Mouse (Mus musculus) midbrain, embryonic 15.5 days (tissue): ENCODE data around the gene Mrpl3. TPM values are rescaled to one million over a fixed set of nuclear protein-coding genes. Genes with fewer than 3 reads are reported as not detected.

Experiments
- ATAC-seq: fragments of 200-750 bp; cut with Nextera tagmentation; replicated peaks from 2 replicates; pipeline ENCODE4 v1.8.0; 2017; ENCODE audit warnings: moderate TSS enrichment
- H3K27ac ChIP-seq: fragments of 300-500 bp; sonication (generic); 2 replicates; pipeline ENCODE4 v1.5.1; 2015; ENCODE audit warnings: mild to moderate bottlenecking, inconsistent platforms
- H3K27me3 ChIP-seq: fragments of 300-500 bp; sonication (generic); replicated peaks from 2 replicates; pipeline ENCODE4 v1.6.1; 2015; ENCODE audit warnings: inconsistent platforms
- H3K36me3 ChIP-seq: fragments of 300-500 bp; sonication (generic); replicated peaks from 2 replicates; pipeline ENCODE4 v1.6.1; 2015; ENCODE audit warnings: inconsistent platforms
- H3K4me1 ChIP-seq: fragments of 300-500 bp; sonication (generic); 2 replicates; pipeline ENCODE4 v1.6.1; 2015; ENCODE audit warnings: inconsistent platforms
- H3K4me2 ChIP-seq: fragments of 300-500 bp; sonication (generic); 2 replicates; pipeline ENCODE4 v1.6.1; 2015; ENCODE audit warnings: inconsistent platforms, mild to moderate bottlenecking, moderate library complexity
- H3K4me3 ChIP-seq: fragments of 300-500 bp; sonication (generic); 2 replicates; pipeline ENCODE4 v1.5.1; 2015; ENCODE audit warnings: mild to moderate bottlenecking, inconsistent platforms
- H3K9ac ChIP-seq: fragments of 300-500 bp; sonication (generic); 2 replicates; pipeline ENCODE4 v1.6.1; 2015; ENCODE audit warnings: mild to moderate bottlenecking, inconsistent platforms
- H3K9me3 ChIP-seq: fragments of 300-500 bp; sonication (generic); 2 replicates; pipeline ENCODE4 v1.6.1; 2016; ENCODE audit warnings: inconsistent platforms
- WGBS: fragments of 180-500 bp; shearing (Covaris S2); methylation state at CpG from one replicate; pipeline ENCODE4 v1.1.7; 2015; ENCODE audit warnings: mixed read lengths; 5-methylcytosine and 5-hydroxymethylcytosine counted together
- polyA plus RNA-seq: library from polyadenylated mRNA; unstranded; fragments of >200 nt; fragmentation: Nextera tagmentation; extraction: Ambion mirVana; gene quantifications from 2 replicates; pipeline ENCODE4 v1.2.1, GENCODE M21; 2015

The Mrpl3 gene
- polyA plus RNA-seq: 86.7 and 92.4 TPM in 2 replicates

GRCm38 (mm10) chr9:105053147-105053557 is at the start of gene Mrpl3:
TSS of gene Mrpl3 (plus strand) at chr9:105053239.
- Histone ChIP-seq H3K9ac (peak within 1 kb of the TSS; percentile 98), H3K4me3 (peak within 1 kb of the TSS; percentile 100), H3K27ac (peak within 1 kb of the TSS; percentile 75), H3K27me3 (no peaks in the 10 kb centered on the region), H3K4me2 (peak within 1 kb of the TSS; percentile 81), H3K9me3 (no peaks in the 10 kb centered on the region), H3K36me3 (peaks cover 24% of the 10 kb centered on the region), H3K4me1 (peaks cover 21% of the 10 kb centered on the region)
- under 1% methylated on average over 31 of the region's 31 CpGs for WGBS
- ATAC-seq: peak; percentile 85

DNA sequence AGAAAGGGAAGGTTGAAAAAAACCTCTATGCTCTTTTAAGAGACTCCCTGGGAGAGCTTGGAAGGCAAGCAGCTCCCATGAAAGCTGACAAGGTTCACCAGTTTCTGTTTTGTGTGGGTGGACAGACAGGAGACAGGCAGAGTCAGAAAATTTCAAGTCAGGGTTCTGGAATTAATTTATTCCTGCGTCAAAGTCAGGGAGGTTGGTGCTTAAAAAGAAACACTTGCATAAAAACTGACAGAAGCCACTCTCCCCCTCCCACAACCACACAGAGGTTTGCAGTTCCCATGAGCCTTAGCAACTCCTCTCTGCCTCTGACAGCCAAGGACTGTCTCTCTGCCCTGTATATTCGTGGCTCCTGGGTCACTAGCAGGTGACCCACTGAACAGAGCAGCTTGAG is 42.3 kb upstream of the Mrpl3 start:
- WGBS: 23% methylated on average over 2 of the region's 2 CpGs
- H3K9me3 ChIP-seq: no peaks in the 10 kb centered on the region
- no peaks in the 10 kb centered on the region for H3K27me3 ChIP-seq
- no peak overlapping the region for H3K4me2 ChIP-seq
- H3K36me3 ChIP-seq: no peaks in the 10 kb centered on the region
- no peak overlapping the region for H3K4me3 ChIP-seq
- H3K4me1 ChIP-seq: no peaks in the 10 kb centered on the region
- no peak for ATAC-seq
- no peak overlapping the region for H3K27ac ChIP-seq
- H3K9ac ChIP-seq: no peak overlapping the region

- no peak overlapping the region for H3K4me3 ChIP-seq
- no peak overlapping the region for H3K9ac ChIP-seq
- 93% methylated on average over 7 of the region's 7 CpGs for WGBS
- H3K27me3 ChIP-seq: no peaks in the 10 kb centered on the region
- ATAC-seq: no peak
- H3K36me3 ChIP-seq: no peaks in the 10 kb centered on the region
- H3K4me2 ChIP-seq: no peak overlapping the region
- H3K4me1 ChIP-seq: no peaks in the 10 kb centered on the region
- H3K9me3 ChIP-seq: no peaks in the 10 kb centered on the region
- no peak overlapping the region for H3K27ac ChIP-seq
Measured at GRCm38 (mm10) chr9:105018186-105018585, 34.9 kb upstream of the Mrpl3 start.

- Histone ChIP-seq H3K4me1 (no peaks in the 10 kb centered on the region), H3K27ac (no peak overlapping the region), H3K9me3 (no peaks in the 10 kb centered on the region), H3K4me3 (no peak overlapping the region), H3K4me2 (no peak overlapping the region), H3K27me3 (no peaks in the 10 kb centered on the region), H3K36me3 (no peaks in the 10 kb centered on the region), H3K9ac (no peak overlapping the region)
- WGBS: 77% methylated on average over 3 of the region's 3 CpGs
- ATAC-seq: no peak
Measured at GRCm38 (mm10) chr9:105028311-105028710, 24.7 kb upstream of the Mrpl3 start.

GRCm38 (mm10) chr9:105032572-105032971 is 20.5 kb upstream of the Mrpl3 start:
- ATAC-seq: no peak
- H3K36me3 ChIP-seq: no peaks in the 10 kb centered on the region
- no peaks in the 10 kb centered on the region for H3K9me3 ChIP-seq
- WGBS: 67% methylated on average over 9 of the region's 9 CpGs
- H3K27ac ChIP-seq: no peak overlapping the region
- H3K4me1 ChIP-seq: no peaks in the 10 kb centered on the region
- H3K9ac ChIP-seq: no peak overlapping the region
- no peak overlapping the region for H3K4me2 ChIP-seq
- no peak overlapping the region for H3K4me3 ChIP-seq
- no peaks in the 10 kb centered on the region for H3K27me3 ChIP-seq

GRCm38 (mm10) chr9:105033641-105034040 is 19.4 kb upstream of the Mrpl3 start:
- H3K9ac ChIP-seq: no peak overlapping the region
- no peaks in the 10 kb centered on the region for H3K27me3 ChIP-seq
- ATAC-seq: no peak
- H3K27ac ChIP-seq: no peak overlapping the region
- H3K9me3 ChIP-seq: no peaks in the 10 kb centered on the region
- no peaks in the 10 kb centered on the region for H3K36me3 ChIP-seq
- no peak overlapping the region for H3K4me3 ChIP-seq
- no peak overlapping the region for H3K4me2 ChIP-seq
- WGBS: 90% methylated on average over 7 of the region's 7 CpGs
- no peaks in the 10 kb centered on the region for H3K4me1 ChIP-seq

DNA sequence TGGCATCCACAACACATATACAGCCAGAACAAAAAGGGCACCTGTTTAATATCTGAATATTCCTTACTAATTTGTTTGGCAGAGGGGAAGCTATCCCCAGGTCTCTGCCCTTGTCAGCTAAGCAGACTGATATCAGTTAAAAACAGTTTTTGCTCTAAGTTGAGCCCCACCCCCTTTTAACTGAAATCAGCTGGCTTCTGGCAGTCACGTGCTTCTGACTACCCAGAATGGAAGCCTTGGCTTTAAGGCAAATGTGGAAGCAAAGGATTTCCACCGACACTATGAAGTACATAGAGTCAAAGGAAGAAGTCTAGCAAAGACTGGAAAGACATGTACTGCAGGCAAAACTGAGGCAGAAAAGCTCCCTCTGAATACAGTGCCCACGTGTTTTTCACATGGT is 15.2 kb upstream of the Mrpl3 start:
- Histone ChIP-seq H3K27me3 (no peaks in the 10 kb centered on the region), H3K27ac (no peak overlapping the region), H3K36me3 (no peaks in the 10 kb centered on the region), H3K4me1 (no peaks in the 10 kb centered on the region), H3K4me3 (no peak overlapping the region), H3K9me3 (no peaks in the 10 kb centered on the region), H3K4me2 (no peak overlapping the region), H3K9ac (no peak overlapping the region)
- ATAC-seq: no peak
- WGBS: 73% methylated on average over 3 of the region's 3 CpGs

DNA sequence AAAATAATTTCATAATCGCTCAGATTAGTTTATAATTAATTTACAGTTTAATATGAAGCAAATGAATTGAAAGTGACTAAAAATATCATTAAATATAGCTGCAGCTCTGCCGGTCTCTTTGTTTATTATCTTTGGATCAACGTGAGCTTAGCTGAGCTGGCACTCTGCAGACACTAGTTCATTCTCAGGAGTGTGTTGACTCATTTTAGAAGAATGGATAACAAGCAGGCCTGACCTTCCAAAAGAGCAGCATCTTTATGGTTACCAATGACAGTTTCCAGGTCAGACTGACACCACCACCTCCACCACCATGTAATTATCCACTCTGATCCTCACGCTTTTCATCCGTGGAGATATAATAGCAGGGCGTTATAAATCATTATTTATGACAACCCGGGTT is 7.0 kb upstream of the Mrpl3 start:
- Histone ChIP-seq H3K4me2 (no peak overlapping the region), H3K27ac (peak overlapping the region; percentile 12; the same call in 1 of the 2 replicates), H3K9ac (no peak overlapping the region), H3K36me3 (no peaks in the 10 kb centered on the region), H3K4me3 (no peak overlapping the region), H3K27me3 (no peaks in the 10 kb centered on the region), H3K9me3 (no peaks in the 10 kb centered on the region), H3K4me1 (peaks cover 18% of the 10 kb centered on the region)
- ATAC-seq: no peak
- WGBS: 59% methylated on average over 7 of the region's 7 CpGs

DNA sequence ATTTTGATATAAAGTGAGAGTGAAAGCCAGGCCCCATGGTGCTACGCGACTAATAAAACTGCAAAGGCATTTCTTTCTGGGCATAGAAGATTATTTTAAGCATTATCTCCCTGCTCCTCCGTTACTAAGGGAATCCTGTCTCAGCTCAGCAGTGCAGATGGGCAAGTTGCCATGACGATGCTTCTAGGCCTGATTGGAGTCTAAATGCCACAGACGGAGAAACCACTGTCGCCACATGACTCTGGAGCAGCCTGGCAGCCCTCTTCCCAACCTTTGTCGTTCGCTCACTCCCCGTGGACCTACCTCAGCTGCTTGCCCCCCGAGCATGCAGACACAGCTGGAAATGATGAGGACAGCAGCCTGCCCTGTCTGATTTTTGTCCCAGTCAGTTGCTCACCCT is 4.7 kb upstream of the Mrpl3 start:
- H3K27me3 ChIP-seq: no peaks in the 10 kb centered on the region
- WGBS: 23% methylated on average over 10 of the region's 10 CpGs
- peak; percentile 81 for ATAC-seq
- no peak overlapping the region for H3K4me3 ChIP-seq
- peaks cover 18% of the 10 kb centered on the region for H3K4me1 ChIP-seq
- H3K27ac ChIP-seq: peak overlapping the region; percentile 74
- H3K9me3 ChIP-seq: no peaks in the 10 kb centered on the region
- no peaks in the 10 kb centered on the region for H3K36me3 ChIP-seq
- no peak overlapping the region for H3K4me2 ChIP-seq
- H3K9ac ChIP-seq: no peak overlapping the region

GRCm38 (mm10) chr9:105049636-105050035 is 3.4 kb upstream of the Mrpl3 start:
- 60% methylated on average over 2 of the region's 2 CpGs for WGBS
- Histone ChIP-seq H3K4me2 (no peak overlapping the region), H3K27me3 (no peaks in the 10 kb centered on the region), H3K4me1 (peaks cover 29% of the 10 kb centered on the region), H3K9me3 (no peaks in the 10 kb centered on the region), H3K4me3 (no peak overlapping the region), H3K36me3 (no peaks in the 10 kb centered on the region), H3K9ac (no peak overlapping the region), H3K27ac (no peak overlapping the region)
- no peak for ATAC-seq

DNA sequence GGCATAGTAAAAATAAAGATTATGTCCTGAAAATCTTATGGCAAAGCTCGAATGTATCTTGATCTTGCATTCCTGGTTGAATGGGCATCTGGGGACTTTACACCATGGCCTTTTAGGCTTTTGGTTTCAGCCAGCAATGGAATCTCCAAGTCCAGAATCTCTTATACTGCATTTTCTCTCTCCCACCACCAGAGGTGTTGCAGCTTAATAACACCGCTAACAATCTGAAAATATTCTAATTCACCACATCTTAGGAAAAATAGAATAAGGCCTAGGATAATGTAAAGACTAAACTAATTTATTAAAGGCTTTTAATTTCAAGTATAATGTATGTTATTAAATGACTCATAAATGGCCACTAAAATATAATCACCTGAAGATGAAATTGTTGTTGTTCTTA is 2.8 kb upstream of the Mrpl3 start:
- H3K27me3 ChIP-seq: no peaks in the 10 kb centered on the region
- 63% methylated on average over 2 of the region's 2 CpGs for WGBS
- ATAC-seq: no peak
- H3K9ac ChIP-seq: no peak overlapping the region
- no peaks in the 10 kb centered on the region for H3K36me3 ChIP-seq
- no peak overlapping the region for H3K4me2 ChIP-seq
- no peak overlapping the region for H3K27ac ChIP-seq
- no peak overlapping the region for H3K4me3 ChIP-seq
- H3K4me1 ChIP-seq: peaks cover 34% of the 10 kb centered on the region
- H3K9me3 ChIP-seq: no peaks in the 10 kb centered on the region

DNA sequence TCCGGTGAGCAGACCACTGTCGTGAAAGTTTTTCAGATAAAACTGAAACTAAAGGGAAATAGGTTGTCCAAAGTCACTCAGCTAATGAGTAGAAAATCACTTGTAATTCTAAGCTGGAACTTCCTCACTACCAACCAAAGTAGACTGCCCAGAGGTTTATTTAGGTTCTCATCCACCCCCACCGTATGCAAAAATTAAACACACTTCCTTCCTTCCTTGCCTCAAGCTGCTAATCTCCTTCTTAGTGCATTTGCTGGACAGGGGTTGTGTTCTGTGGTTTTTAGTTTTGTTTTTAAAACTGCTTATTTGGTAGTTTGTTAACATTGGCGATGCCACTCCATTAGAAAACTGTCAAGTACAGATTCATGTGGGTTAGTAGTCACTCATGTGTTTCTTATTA is 773 bp downstream of the Mrpl3 start:
- ATAC-seq: no peak
- WGBS: 53% methylated on average over 4 of the region's 4 CpGs
- peak overlapping the region; percentile 98 for H3K9ac ChIP-seq
- peak overlapping the region; percentile 100 for H3K4me3 ChIP-seq
- H3K27ac ChIP-seq: no peak overlapping the region
- peaks cover 30% of the 10 kb centered on the region for H3K36me3 ChIP-seq
- peaks cover 16% of the 10 kb centered on the region for H3K4me1 ChIP-seq
- no peaks in the 10 kb centered on the region for H3K9me3 ChIP-seq
- no peaks in the 10 kb centered on the region for H3K27me3 ChIP-seq
- peak overlapping the region; percentile 81 for H3K4me2 ChIP-seq

DNA sequence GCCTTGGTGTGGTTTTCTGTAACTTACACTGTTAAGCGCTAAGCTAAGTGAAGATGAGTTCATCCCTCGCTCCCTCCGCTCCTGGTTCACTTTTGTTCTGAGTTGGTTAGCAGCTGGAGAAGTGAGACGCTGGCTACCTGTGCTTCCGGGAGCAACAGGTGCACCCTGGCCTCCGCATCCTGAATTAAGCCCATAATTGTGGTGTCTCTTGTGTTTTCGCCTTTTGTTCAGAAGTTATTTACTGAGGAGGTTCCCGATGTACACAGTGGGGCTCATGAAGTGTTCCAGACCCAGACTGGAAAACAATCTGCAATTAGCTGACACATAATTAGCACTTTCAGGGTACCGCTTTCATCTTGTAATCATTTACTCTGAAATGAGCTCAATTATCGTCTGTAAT is 16.1 kb downstream of the Mrpl3 start:
- Histone ChIP-seq H3K9me3 (no peaks in the 10 kb centered on the region), H3K4me3 (no peak overlapping the region), H3K27ac (no peak overlapping the region), H3K27me3 (no peaks in the 10 kb centered on the region), H3K4me2 (no peak overlapping the region), H3K4me1 (no peaks in the 10 kb centered on the region), H3K9ac (no peak overlapping the region), H3K36me3 (peaks cover 13% of the 10 kb centered on the region)
- no peak for ATAC-seq
- WGBS: 92% methylated on average over 10 of the region's 10 CpGs
